Mouse (Mus musculus): ENCODE measurements around the gene Kif21b. TPM values are rescaled to one million over a fixed set of nuclear protein-coding genes. Genes with fewer than 3 reads are reported as not detected.

The Kif21b gene
- polyA plus RNA-seq, 1 experiment: 182 TPM

- no peak for TF ChIP-seq CTCF (IDR thresholded peaks at IDR 0.05; ENCODE audit: borderline replicate concordance, extremely low read depth, insufficient read depth, insufficient read length)
- TF ChIP-seq POLR2A (IDR thresholded peaks at IDR 0.05; ENCODE audit: borderline replicate concordance, extremely low read depth, insufficient read depth, insufficient read length, poor library complexity, severe bottlenecking): no peak
These were observed 2.1 kb upstream of the Kif21b start for GRCm38 (mm10) chr1:136128944-136129589.

GRCm38 (mm10) chr1:136130107-136130506, 1.1 kb upstream of the Kif21b start:
- TF ChIP-seq POLR2A (IDR thresholded peaks at IDR 0.05; ENCODE audit: borderline replicate concordance, extremely low read depth, insufficient read depth, insufficient read length, poor library complexity, severe bottlenecking) (no peak), CTCF (IDR thresholded peaks at IDR 0.05; ENCODE audit: borderline replicate concordance, extremely low read depth, insufficient read depth, insufficient read length) (no peak)
- DNase-seq (ENCODE audit: low read depth): peak; percentile 56

More at GRCm38 (mm10) chr1:136128944-136129589, 2.1 kb upstream of the Kif21b start:
- no peak for DNase-seq (ENCODE audit: low read depth)

GRCm38 (mm10) chr1:136131603-136132291, 558 bp downstream of the Kif21b start:
- peak; percentile 80 for DNase-seq (ENCODE audit: low read depth)
- TF ChIP-seq POLR2A (IDR thresholded peaks at IDR 0.05; ENCODE audit: borderline replicate concordance, extremely low read depth, insufficient read depth, insufficient read length, poor library complexity, severe bottlenecking) (peak; percentile 65), CTCF (IDR thresholded peaks at IDR 0.05; ENCODE audit: borderline replicate concordance, extremely low read depth, insufficient read depth, insufficient read length) (no peak)

GRCm38 (mm10) chr1:136132386-136133201, 1.4 kb downstream of the Kif21b start:
- peak; percentile 82 for DNase-seq (ENCODE audit: low read depth)
- TF ChIP-seq POLR2A (IDR thresholded peaks at IDR 0.05; ENCODE audit: borderline replicate concordance, extremely low read depth, insufficient read depth, insufficient read length, poor library complexity, severe bottlenecking) (no peak), CTCF (IDR thresholded peaks at IDR 0.05; ENCODE audit: borderline replicate concordance, extremely low read depth, insufficient read depth, insufficient read length) (no peak)

- TF ChIP-seq POLR2A (IDR thresholded peaks at IDR 0.05; ENCODE audit: borderline replicate concordance, extremely low read depth, insufficient read depth, insufficient read length, poor library complexity, severe bottlenecking) (no peak), CTCF (IDR thresholded peaks at IDR 0.05; ENCODE audit: borderline replicate concordance, extremely low read depth, insufficient read depth, insufficient read length) (no peak)
- DNase-seq (ENCODE audit: low read depth): peak; percentile 87
These were observed 2.5 kb downstream of the Kif21b start for GRCm38 (mm10) chr1:136133570-136134240.

- TF ChIP-seq CTCF (IDR thresholded peaks at IDR 0.05; ENCODE audit: borderline replicate concordance, extremely low read depth, insufficient read depth, insufficient read length): no peak
- TF ChIP-seq POLR2A (IDR thresholded peaks at IDR 0.05; ENCODE audit: borderline replicate concordance, extremely low read depth, insufficient read depth, insufficient read length, poor library complexity, severe bottlenecking): no peak
- no peak for DNase-seq (ENCODE audit: low read depth)
These were observed 3.4 kb downstream of the Kif21b start for GRCm38 (mm10) chr1:136134547-136134946.

GRCm38 (mm10) chr1:136135046-136135445, 3.9 kb downstream of the Kif21b start:
- TF ChIP-seq CTCF (IDR thresholded peaks at IDR 0.05; ENCODE audit: borderline replicate concordance, extremely low read depth, insufficient read depth, insufficient read length) (no peak), POLR2A (IDR thresholded peaks at IDR 0.05; ENCODE audit: borderline replicate concordance, extremely low read depth, insufficient read depth, insufficient read length, poor library complexity, severe bottlenecking) (no peak)
- DNase-seq (ENCODE audit: low read depth): no peak

- DNase-seq (ENCODE audit: low read depth): no peak
- TF ChIP-seq CTCF (IDR thresholded peaks at IDR 0.05; ENCODE audit: borderline replicate concordance, extremely low read depth, insufficient read depth, insufficient read length) (no peak), POLR2A (IDR thresholded peaks at IDR 0.05; ENCODE audit: borderline replicate concordance, extremely low read depth, insufficient read depth, insufficient read length, poor library complexity, severe bottlenecking) (no peak)
These were observed 4.7 kb downstream of the Kif21b start for GRCm38 (mm10) chr1:136135777-136136444.

GRCm38 (mm10) chr1:136136547-136136946, 5.4 kb downstream of the Kif21b start:
- no peak for DNase-seq (ENCODE audit: low read depth)
- TF ChIP-seq POLR2A (IDR thresholded peaks at IDR 0.05; ENCODE audit: borderline replicate concordance, extremely low read depth, insufficient read depth, insufficient read length, poor library complexity, severe bottlenecking) (no peak), CTCF (IDR thresholded peaks at IDR 0.05; ENCODE audit: borderline replicate concordance, extremely low read depth, insufficient read depth, insufficient read length) (no peak)

GRCm38 (mm10) chr1:136137071-136137531, 5.9 kb downstream of the Kif21b start:
- TF ChIP-seq CTCF (IDR thresholded peaks at IDR 0.05; ENCODE audit: borderline replicate concordance, extremely low read depth, insufficient read depth, insufficient read length) (no peak), POLR2A (IDR thresholded peaks at IDR 0.05; ENCODE audit: borderline replicate concordance, extremely low read depth, insufficient read depth, insufficient read length, poor library complexity, severe bottlenecking) (no peak)
- DNase-seq (ENCODE audit: low read depth): no peak
